Mouse (Mus musculus) natural killer cell, adult 2 months (primary cell): ENCODE results near the gene Myl6b.

Source experiments
- DNase-seq, 2 experiments: peaks; one replicate each; pipeline ENCODE4 v3.0.0; 2022; ENCODE audit warnings: low spot score in 2 of 2

Gene Myl6b

GRCm38 (mm10) chr10:128451014-128451413 lies 47.5 kb downstream of the Myl6b start:
- DNase-seq, result no peak

GRCm38 (mm10) chr10:128445407-128445806 lies 53.1 kb downstream of the Myl6b start:
- no peak for DNase-seq

DNA sequence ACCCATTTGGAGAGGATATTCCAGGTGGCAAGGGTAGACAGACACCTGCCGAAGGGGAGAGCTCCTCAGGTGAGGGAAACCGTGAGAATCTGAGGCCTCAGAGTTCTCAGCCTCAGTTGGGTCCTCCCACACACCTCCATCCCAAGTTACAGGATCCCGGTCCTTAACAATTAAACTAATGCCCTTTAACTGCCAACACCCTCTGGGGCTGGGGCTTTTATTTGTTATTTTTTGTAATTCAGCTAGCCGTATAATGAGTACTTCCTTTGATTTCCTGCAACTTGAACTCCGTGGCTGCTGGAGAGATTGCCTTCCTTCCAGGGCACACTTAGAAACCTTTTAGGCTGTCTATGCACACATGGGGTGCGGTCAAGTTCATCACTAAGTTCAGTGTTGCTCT lies 54.1 kb downstream of the Myl6b start:
- DNase-seq, result no peak
